Mouse (Mus musculus): Measurements from ENCODE around the gene Kcnc2.

Gene Kcnc2

DNA sequence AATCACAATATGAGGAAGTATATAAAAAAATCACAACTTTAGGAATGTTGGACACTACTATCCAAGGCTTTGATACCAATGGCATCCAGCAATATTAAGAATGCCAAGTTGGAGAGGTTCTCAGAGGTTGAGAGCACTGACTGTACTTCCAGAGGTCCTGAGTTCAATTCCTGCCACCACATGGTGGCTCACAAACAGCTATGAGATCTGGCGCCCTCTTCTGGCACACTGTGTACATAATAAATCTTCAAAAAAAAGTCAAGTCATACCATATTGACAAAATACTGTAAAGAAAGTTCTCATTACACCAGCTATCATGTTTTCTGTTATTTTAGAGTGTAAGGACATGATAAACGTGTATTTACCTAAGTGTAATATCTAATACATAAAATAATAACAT, 126.3 kb downstream of the Kcnc2 start:
- DNase-seq, result no peak

- DNase-seq, result no peak
Measured at GRCm38 (mm10) chr10:112400591-112401404, 129.9 kb downstream of the Kcnc2 start.

DNA sequence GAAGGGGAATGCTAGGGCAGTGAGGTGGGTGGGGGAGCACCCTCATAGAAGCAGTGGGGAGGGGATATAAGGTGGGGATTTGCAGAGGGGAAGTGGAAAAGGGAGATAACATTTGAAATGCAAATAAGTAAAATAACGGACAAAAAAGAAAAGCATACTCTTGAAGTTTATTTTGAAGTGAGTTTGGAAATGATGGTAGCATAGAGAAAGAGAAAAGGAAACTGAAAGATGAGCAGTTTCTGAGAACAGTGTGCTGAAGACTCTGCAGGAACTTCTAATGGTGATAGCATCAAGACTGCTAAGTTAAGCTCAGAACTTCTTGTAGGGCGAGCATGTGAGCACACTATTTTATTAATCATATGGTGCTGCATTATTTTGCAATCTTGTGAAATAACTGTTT, 138.6 kb downstream of the Kcnc2 start:
- no peak for DNase-seq

GRCm38 (mm10) chr10:112423327-112423726, 152.4 kb downstream of the Kcnc2 start:
- DNase-seq, result no peak

DNA sequence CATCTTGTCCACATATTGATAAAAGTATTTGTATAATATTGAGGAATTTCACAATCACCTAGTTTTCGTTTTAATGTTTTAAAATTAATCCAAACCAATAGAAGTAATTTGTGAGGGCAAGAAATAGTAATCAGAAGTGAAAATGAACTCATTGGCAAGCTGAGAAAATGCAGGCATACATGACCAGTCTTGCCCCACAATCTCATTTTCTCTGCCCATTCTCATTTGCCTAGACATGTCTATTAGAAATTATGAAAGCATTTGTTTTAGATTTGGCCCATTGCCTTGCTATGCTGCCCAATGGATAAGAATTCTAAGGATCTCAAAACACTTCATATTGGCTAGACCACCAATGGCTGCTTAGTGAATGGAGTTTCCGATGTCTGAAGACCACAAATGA, 166.0 kb downstream of the Kcnc2 start:
- DNase-seq, result no peak

GRCm38 (mm10) chr10:112444640-112445039, 173.7 kb downstream of the Kcnc2 start:
- DNase-seq, result no peak

DNA sequence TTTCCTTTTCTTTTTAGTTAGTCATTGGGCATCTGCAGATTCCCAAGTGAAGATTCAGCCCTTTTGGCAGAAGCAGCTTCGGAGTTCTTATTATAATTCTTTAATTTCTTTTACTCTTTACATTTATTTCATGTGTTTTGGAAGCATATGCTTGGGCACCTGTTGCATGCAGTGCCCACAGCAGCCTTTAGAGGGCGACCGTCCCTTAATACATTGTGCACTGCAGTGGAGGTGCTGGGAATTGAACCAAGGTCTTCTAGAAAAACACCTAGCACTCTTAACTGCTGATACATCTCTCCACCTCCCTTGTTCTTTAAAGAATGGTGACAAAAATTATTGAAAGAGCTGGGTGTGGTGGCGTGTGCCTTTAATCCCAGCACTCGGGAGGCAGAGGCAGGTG, 180.0 kb downstream of the Kcnc2 start:
- no peak for DNase-seq

DNA sequence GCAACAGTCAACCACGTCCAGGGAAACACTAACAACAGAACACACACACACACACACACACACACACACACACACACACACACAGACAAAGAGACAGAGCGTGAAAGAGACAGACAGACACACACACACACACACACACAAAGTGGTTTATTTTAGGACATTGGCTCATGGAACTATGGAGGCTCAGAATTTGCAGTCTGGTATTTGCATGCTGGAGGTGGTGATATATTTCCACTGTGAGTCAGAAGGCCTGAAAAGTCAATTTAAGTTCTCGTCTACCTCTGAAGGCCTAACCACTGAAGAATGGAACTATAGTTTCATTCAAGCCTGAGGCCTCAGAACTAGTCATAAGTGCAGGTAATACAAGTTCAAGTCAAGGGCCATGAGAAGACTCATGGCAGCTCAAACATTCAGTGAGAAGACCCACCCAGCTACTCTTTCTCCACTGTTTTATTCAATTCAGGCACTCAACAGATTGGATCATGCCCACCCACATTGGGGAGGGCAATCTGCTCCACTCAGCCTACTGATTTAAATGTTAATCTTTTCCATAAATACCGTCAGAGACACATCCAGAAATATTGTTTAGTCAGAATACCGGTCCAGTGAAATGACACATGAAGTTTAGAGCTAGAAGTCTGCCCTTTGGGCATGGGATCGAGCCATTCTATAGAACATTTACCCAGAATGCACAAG, 197.9 kb downstream of the Kcnc2 start:
- no peak for DNase-seq

- DNase-seq, result no peak
Measured at GRCm38 (mm10) chr10:112474122-112474810, 203.3 kb downstream of the Kcnc2 start.

- no peak for DNase-seq
Measured at GRCm38 (mm10) chr10:112481461-112481860, 210.5 kb downstream of the Kcnc2 start.

DNA sequence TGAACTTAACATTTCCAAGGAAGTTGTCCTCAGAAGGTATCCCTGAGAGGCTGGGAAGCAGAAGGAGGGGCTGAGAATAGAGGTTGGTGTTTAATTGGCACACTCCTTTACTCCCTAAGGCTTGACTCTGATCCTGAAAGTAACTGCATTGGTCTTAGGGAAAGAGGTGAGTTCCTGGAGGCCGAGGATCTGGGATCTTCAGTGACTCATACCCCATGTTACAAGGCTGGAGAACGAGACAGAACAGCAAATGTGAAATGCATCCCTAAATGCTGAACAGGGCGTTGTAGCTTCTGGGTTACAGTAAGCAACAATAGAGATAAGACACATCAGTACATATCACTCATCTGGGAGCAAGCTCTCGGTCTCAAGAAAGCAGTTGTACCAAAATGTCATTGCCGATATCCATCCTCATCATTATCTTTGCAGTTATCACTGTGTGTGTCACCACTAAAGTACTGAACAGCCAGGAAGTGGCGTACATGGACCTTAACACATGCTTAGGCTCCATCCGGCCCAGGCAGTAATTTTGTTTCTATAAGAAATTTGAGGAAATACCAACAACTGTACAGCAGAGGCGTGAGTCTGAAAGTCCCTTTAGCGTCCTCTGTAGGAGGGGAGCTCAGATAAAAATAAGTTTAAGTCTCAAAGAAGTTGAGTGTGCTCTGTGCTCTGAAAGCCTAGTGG, 211.1 kb downstream of the Kcnc2 start:
- DNase-seq, result no peak

DNA sequence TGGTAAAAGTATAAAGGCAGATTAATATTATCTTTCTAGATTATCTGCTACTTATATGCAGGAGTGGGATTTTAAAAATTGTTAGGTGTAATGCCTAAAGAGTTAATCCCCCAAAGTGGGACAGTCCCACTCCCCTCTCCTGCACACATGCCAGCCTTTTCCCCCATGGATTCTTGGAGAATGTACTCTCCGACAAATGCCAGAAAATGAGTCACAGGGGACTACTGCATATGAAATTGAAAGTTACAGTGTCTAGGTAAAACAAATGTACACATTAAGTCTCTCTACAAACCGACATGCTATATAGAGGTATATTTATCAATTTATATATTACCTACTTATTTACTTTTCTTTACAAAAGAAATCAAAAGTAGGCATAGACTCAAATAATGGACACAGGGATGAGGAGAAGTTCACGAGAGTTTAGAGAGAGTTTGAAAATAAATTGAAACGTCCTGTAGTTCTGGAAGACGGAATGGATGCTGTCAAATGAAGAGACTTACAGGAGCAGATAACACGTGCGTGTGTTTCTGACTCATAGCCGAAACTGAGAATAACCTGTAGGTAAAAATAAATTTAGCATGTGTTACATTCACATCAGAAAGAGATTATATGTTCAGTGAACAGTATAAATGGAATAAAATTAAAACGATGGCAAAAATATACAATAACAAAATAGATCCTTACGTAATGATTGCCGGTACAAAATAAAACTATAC, 213.6 kb downstream of the Kcnc2 start:
- no peak for DNase-seq

DNA sequence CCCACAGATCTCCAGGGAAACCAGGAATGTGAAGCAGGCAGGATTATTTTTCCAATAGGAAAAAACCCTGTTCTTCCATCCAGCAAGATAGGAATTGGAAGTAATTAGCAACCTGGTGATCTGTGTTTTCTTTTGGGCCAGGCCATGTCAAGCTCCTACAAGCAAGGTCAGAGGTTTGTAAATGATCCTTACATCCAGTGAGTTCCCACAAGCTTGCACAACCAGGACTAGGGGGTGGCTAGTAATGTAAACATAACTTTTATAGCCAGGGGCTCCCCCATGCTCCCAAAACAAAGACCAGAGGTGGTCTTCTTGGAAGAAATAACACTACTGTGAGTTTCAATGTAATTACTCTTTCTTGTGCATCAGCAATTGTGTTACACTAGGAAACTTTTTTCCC, 214.9 kb downstream of the Kcnc2 start:
- DNase-seq, result no peak

GRCm38 (mm10) chr10:112488751-112489150, 217.8 kb downstream of the Kcnc2 start:
- no peak for DNase-seq

Data from cerebellum, postnatal 25 days (tissue).